Mouse (Mus musculus): ENCODE results near the gene Tcte1.

Tcte1 gene

DNA sequence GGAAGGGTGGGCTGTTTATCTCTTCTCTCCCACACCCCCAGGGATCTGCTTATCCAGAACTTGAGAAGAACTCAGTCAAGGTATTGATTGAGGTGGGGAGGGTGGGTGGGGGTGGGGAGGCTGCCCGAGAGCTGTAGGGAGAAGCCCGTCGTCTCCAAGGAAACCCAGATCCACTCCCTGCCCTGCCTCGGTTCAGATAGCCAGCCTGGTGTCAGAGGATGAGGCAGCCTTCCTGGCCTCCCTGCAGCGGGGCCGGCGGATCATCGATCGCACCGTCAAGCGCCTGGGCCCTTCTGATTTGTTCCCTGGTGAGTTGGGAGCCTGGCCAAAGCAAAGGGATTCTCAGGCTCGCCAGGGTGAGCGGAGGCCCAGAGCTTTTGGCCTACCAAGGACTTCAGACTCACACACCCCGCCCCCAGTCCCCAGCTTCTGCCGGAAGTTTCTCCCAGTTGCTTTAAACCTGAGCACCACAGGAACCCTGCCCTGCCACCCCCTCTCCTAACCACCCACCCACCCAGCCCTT is 8.0 kb upstream of the Tcte1 start:
- no peak for DNase-seq (ENCODE audit: low spot score)

DNA sequence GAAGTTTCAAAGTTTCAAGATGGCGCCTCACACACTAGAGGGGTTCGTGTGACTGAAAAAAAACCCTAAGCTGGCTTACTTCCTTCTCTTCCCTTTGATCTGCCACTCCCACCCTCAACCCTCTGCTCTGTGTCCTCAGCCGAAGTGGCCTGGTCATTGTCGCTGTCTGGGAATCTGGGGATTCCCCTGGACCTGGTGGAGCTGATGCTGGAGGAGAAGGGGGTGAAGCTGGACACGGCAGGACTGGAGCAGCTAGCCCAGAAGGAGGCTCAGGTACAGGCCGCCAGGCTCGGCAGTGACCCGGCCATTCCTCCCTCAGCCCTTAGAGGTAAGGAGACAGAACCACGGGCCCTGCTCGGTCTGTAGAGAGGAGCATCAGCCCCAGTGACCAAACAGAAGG is 7.4 kb upstream of the Tcte1 start:
- DNase-seq (ENCODE audit: low spot score): no peak

DNA sequence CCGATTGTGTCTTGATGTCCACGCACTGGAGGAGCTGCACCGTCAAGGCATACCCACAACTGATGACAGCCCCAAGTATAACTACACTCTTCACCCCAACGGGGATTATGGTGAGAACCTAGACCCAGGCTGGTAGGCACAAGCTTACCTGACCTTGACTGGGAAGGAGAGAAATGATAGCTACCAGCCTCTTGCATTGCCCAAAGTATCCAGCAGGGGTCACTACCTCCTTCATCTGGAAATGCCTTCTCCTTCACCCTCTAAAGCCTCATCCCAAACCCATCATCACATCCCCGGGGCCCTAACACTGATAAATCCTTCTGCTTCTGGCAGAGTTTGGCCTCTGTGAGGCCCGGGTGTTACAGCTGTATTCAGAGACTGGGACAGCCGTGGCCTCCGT is 6.7 kb upstream of the Tcte1 start:
- DNase-seq (ENCODE audit: low spot score): peak; percentile 70

DNA sequence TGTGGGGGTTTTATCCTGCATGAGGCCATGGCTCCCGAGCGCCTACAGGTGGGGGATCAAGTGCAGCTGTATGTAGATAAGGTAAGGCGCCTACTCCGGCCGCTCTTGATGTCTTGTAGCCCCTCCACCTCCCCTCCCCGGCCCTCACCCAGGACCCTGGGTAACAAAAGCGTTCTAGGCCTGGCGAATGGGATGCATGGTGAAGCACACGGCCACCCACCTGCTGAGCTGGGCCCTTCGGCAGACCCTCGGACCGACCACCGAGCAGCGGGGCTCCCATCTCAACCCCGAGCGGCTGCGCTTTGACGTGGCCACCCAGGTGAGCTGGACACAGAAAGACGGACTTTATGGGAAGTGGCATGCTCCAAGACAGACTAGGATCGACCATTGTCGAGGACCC is 6.1 kb upstream of the Tcte1 start:
- DNase-seq (ENCODE audit: low spot score): no peak

DNA sequence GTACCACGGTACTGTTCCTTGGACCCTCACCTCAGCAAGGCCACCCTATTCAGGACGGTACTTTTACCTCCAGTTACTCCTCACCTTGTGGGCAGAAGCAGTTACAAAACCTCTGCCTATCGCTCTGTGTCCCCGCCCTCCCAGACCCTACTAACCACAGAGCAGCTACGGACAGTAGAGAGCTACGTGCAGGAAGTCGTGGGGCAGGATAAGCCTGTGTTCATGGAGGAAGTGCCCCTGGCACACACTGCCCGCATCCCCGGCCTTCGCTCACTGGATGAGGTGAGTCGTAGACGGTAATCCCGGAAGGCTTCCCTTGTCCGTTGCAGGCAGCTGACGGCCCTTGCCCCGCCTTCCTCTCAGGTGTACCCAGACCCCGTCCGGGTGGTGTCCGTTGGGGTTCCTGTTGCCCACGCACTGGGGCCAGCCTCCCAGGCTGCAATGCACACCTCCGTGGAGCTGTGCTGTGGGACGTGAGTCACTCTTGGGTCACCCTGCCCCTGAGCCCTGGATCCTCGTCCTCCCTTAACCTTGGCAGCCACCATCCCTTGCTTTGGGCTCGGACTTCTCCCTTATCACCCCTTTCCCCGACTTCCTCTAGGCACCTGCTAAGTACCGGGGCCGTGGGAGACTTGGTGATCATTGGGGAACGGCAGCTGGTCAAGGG is 5.6 kb upstream of the Tcte1 start:
- no peak for DNase-seq (ENCODE audit: low spot score)

DNA sequence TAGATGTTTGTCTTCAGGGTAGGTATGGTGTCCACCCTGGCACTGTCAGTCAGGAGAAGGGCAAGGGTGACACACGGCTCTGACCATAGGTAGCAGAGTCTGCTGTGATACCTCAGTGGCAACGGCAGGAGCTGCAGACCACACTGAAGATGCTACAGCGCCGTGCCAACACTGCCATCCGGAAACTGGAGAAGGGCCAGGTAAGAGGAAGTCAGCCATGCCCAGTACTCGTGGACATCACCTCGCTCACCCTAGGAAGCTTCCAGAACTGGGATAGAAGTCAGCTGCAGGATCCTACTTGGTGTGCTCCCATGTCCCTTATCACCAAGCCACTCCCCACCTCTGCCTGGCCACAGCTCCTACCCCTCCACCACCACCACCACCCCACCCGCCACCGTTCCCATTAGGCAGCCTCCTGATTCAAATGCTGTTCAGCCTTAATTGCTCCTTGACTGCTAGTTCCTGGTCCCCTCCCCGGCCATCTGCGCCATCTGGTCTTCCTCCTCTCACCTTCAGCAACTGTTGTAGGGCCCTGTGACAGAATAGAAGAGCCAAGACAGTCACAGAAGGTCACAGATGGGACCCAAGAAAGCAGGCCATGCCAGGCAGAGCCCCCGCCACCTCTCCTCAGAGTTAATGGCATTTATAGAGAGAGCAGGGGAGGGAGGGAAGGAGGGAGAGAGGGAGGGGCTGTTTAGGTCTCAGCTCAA is 4.3 kb upstream of the Tcte1 start:
- DNase-seq (ENCODE audit: low spot score): no peak

DNA sequence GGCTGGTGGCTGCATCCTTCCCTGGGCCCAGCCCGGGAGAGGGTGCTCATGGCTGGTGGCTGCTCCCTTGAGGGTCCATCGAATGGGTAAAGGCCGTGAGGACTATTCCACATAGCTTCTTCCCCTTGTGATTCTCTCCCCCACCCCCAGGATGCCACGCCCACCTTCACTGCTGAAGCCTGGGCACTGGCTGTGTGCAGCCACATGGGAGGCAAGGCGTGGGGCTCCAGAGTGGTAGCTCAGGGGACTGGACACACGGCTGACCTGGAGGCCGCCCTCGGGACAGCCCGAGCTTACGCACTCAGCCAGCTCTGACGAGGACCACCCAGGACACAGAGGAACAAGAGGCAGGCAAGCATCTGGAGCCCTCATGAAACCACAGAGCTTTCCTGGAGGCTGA is 3.1 kb upstream of the Tcte1 start:
- no peak for DNase-seq (ENCODE audit: low spot score)

DNA sequence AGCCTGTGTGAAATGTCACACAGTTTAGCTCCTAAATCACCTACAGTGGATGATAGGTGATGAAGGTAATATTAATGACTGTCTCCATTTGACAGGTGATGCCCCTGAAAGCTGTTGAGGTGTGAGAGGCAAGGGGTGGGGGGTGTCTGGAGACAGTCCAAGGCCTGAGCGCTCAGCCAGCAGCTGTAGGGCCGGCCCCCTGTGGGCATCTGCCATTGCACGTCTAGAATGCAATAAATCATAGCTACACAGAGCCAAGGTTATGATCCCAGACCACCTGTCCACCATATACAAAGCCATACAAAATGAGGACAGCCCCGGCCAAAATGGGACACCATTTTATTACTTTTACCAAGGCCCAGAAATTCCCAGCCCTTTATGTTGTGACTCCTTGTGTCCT is 1.7 kb downstream of the Tcte1 start:
- no peak for DNase-seq (ENCODE audit: low spot score)

DNA sequence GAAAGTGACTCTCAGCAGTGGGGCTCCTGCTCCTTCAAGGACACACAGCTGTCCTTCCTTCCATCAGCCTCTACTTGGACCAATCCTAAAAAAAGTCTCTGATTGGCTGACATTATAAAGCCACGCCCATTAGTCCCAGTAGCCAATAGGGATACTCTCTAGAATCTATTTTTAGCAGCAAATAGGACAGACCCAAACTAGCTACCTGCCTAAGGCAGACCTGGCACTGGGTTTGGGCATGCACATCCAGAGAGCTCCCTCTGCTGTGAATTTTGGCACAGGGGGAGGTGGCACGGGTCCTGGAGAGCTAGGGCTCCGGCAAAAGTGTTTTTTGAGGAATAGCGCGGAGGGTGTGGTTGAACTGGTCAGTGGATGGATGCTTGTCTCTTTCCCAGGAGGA is 3.3 kb downstream of the Tcte1 start:
- DNase-seq (ENCODE audit: low spot score): no peak

DNA sequence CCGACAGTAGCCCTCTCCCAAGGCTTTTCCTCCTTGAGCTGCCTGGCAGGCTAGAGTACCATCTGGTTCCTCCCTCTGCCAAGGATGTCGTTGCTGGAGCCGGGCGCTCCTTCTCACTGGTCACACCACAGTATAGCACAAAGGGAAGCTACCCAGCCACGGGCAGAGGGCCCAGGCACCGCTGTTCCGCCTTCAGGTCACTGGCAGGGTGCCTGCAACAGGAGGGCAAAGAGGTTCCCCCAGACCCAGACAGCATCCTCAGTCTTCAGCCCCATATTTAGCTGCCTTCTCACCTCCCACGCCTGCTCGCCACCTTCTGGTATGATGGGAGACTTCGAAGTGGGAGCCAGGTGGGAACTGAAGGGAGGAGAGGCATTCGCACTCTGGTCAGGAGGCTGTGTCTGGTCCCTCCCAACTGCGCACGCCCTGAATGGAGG is 7.1 kb downstream of the Tcte1 start:
- DNase-seq (ENCODE audit: low spot score): no peak

DNA sequence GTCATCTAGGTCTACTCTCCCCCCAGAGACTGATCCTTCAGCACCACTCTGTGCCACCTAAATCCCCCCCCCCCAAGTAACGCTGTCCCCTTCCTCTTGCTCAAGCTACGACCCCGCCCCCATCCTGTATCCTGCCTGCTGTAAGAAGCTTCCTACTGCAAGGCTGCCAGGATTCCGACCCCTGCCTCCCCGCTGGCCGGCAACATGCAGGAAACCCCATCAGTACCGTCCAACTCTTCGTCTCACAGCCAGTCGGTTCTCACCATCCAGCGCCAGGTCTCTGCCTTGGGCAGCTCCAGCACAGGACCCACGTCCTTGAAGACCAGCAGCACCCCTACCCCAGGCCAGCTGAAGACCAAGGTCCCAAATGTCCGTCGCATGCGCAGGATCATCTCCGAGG is 9.7 kb downstream of the Tcte1 start:
- no peak for DNase-seq (ENCODE audit: low spot score)

DNA sequence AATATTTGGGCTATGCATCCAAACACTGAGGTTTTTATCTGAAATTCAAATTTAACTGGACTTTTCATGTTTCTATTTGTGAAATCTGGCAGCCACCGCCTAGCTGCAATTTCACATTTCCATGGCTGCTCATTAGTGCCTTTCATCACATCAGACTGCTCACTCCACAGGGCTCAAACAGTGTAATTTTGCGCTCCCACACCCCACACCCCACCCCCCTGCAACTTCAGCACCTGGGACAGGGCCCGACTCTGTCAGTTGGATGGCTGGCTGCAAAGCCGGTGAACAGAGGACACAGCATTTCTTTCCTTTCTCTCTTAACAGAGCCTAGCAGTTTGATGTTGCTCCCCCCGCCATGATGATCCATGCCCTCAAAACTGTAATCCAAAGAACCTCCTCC is 13.0 kb downstream of the Tcte1 start:
- no peak for DNase-seq (ENCODE audit: low spot score)

DNA sequence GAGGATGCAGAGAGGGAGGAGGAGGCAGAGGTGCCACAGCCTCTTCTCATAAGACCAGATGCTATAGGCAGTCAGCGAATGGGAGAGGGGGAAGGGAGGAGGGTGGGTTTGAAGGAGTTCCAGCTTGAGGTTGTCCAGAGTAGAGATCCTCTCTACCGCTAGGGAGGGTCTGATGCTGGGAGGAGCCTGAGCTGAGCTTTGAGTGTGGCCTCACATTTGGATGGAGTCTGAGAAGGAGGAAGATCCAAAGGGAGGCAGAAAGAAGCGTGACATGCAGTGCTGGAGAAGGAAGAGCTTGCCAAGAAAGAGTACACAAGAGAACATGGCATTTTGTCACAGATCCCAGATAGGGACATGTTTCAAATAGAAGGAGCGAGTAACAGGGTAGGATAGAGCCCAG is 15.2 kb downstream of the Tcte1 start:
- DNase-seq (ENCODE audit: low spot score): no peak

DNA sequence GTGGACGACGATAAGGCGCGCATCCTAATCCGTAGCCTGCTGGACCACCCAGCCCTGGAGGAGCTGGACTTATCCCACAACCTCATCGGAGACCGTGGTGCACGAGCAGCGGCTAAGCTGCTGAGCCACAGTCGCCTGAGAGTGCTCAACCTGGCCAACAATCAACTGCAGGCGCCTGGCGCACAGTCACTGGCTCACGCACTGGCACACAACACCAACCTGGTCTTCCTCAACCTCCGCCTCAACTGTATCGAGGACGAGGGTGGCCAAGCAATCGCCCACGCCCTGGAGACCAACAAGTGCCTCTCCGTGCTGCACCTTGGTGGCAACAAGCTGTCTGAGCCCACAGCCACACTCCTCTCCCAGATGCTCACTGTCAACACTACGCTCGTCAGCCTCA is 16.4 kb downstream of the Tcte1 start:
- DNase-seq (ENCODE audit: low spot score): no peak

DNA sequence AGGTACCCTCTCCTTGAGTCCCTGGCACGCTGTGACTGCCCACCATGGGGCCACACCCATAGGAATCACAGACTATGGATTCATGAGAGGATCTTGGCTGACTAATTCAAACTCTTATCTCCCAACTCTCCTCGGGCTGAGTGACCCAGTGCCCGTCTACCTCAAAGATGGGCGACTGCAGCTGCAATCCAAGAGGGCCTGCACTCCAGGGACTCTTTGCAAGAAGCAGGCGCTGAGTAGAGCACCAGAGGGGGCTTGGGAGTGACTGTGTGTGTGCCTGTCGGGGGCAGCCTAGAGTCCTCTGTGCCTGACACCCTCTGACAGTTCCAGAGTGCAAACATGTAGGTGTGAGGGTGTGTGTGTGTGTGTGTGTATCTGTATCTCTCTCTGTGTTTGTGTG is 18.9 kb downstream of the Tcte1 start:
- no peak for DNase-seq (ENCODE audit: low spot score)

DNA sequence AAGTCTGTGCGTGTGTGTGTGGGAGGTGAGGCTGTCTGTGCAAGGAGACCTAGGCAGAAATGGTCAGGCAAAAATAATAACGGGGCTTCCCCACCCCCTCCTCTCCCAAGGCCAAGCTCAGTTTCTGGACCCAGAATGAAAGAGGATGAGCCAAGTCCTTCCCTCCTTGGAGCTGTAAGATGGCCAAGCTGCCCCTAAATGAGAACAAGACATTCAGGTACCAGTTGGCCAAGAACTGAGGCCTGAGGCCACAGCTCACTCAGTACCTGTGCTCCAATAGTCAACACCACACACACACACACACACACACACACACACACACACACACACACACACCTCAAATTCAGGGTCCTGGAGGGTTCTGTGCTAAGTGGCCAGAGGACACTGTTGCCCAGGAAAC is 19.5 kb downstream of the Tcte1 start:
- DNase-seq (ENCODE audit: low spot score): no peak

DNA sequence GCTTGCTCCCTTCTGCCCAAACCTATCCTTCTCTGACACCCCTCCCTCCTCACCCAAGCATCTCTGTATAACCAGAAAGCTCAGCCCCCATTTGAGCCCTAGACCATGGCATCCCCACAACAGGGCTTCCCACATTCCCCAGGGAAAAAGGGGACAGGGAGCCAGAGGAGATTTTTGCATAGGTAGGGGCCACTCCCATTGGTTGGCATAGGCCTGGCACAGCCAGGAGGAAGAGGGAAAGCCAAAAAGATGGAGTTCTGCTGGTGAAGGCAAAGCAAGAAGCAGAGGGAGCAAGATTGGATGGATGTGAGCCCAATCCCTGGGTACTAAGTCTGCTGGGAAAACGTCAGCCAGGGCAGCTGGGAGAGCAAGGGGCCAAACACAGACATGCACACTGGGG is 19.9 kb downstream of the Tcte1 start:
- DNase-seq (ENCODE audit: low spot score): no peak

DNA sequence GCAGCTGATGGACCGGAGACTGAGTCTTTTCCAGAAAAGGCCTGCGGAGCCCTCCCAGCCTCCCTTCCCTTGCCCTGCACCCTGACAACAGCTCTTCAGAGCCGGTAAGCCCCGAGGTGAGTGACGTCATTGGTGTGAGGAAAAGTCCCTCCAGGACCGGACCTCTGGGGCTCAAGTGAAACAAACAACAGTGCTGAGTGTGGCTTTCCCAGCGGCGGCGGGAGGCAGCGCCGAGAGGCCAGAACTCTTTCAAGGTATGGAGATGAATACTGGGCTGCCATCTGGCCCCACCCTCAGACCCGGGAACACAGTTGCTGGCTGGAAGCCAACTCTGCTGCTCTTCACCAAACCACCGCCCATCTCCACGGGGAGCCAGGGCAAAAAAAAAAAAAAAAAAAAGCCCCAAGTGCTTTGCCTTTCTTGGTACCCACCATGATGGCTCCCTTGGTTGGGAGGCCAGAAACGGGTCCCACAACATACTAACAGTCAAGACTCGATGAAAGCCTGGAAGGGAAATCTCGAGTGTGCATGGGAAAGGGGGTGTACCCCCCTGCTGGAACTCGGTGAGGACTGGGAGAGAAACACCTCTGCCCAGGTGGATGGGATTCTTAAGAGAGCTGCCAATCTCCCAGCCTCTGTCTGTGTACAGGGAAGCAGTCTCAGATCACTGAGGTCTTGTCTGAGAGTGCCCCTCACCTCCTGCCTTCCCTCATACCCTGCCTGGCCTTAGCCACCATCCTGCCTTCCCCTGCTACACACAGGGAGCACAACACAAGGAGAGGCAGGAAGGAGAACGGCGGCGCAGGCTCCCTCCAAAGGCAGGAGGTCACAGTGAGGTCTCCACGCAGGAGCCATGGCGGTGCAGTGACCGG is 21.0 kb downstream of the Tcte1 start:
- no peak for DNase-seq (ENCODE audit: low spot score)

DNA sequence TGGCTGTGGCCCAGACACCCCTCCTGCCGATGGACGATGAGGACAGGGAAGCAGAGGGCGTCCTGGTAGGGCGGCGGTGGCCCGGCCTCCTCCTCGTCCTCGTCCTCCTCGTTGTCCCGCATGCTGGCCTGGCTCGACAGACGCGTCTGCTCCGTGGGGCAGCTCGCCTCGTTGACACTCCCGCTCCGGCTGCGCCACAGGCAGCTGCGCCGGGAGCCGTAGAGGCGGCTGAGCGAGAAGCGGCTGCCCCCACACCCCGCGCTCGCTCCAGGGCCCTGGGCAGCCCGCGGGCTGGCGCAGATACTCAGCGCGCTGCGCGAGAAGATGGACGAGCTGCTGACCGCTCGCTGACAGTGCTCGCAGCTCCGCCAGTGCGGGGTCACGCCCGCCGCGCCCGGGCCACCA is 21.6 kb downstream of the Tcte1 start:
- no peak for DNase-seq (ENCODE audit: low spot score)

DNA sequence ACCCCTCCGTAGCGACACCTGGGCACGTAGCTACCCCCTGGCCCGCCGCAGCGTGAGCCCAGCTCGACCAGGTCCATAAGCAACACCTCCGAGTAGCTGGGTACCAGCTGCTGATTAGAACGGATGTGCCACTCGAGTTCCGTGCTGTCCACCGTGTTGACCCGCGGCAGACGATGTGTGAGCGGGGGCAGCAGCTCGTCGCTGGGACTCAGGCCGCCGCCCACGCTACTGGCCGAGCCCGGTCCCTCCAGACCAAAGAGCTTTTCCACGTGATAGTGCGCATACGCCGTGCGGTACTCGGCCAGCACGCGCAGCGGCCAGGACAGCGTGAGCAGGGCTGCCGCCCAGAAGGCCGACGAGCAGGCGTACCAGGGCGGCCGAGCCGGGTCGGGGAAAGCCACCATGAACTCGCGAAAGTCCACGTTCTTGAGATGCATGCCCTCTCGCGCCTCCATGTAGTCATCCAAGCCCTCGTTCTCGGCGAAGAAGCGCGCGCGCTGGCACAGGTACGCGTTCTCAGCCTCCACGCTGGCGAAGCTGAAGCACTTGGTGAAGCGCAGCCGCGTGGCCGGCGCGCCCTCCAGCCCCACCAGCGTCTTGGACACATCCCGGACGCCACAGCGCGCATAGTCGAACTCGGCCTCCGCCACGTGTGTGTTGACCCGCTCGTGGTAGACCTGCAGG is 22.2 kb downstream of the Tcte1 start:
- DNase-seq (ENCODE audit: low spot score): no peak

DNA sequence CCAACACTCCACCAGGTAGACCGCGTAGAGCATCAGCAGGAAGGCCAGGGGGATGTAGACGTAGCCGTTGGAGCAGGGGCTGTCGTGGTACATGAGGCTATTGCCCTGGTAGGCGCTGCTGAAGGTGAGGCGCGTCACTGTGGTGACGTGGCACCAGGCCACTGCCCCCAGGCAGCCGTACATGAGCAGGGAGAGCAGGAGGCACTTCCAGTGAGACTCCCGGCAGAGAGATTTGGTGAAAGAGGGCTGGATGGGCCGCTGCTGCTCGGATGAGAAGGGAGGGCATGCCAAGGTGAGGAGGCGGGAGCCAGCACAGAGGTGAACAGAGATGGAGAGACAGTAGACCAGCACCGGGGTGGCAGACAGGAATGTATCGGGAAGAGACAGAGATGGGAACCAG is 23.7 kb downstream of the Tcte1 start:
- DNase-seq (ENCODE audit: low spot score): no peak

DNA sequence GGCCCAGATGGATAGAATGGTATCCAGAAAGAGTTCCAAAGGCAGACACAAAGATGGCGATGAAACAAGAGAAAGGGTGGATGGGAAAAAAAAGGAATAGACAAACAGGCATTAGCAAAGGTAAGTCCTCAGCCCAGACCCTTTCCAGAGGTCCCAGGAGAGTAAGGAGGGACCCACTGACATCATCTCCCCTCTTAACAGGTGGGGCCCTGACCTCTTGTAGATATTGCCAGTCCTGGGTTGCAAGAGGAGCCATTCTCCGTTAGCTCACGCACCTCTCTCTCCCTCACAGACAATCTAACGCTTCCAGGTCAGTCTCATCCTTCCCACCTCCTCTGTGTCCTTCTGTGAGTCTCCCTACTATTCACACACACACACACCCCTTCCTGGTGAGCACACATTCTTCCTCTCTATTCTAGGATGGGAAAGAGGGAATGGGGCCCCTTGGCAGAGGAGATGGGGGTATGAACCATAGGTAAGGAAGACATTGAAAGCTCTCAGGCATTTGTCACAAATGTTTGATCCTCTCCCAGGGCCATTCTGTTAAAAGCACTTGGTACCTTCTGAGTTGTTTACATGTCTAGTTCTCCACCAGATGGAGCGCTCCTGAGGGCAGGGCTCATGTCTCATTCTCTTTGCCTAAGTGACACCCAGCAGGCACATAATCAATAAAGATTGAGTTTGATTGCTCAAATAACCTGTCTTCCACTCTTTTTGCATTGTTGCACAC is 24.4 kb downstream of the Tcte1 start:
- no peak for DNase-seq (ENCODE audit: low spot score)

Data from ovary, postnatal 14 days (tissue).